ENCODE assay signal across 18 mouse cellular contexts in the genomic region with DNA sequence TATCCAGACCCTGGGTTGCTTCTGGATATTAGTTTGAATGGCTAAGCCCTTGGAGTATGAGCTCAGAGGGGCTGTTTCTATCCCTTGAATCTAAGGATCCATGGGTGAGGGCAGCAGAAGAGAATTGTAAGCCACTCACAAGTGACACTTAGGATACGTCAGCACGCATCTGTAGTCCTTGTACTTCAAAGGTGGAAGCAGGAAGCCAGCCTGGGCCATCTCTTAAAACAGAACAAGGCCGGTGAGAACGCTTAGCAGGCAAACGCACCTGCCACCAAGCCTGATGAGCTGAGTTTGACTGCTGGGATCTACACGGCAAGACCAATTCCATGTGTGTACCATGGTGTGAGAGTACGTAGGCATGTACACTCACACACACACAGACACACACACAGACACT. TPM values are rescaled to one million over a fixed set of nuclear protein-coding genes. Genes with fewer than 3 reads are reported as not detected.
DNase-seq lines count a peak whose midpoint lies in the region; ATAC-seq lines count a peak whose summit lies in the region.
"Had no signal": no experiment of that assay in that cellular context is flagged by ENCODE, and none has a peak within 500 bp of the region (broad histone marks: within the 10 kb centered on the region; RNA-seq: fewer than 3 reads in every experiment).

No protein-coding gene starts in this region.

- no peak for ATAC-seq in heart, embryonic 12.5 days (ENCODE audit: insufficient number of reproducible peaks, low FRiP score)
- ATAC-seq in frontal cortex, adult (ENCODE audit: low TSS enrichment), result no peak
- ATAC-seq: forebrain, postnatal 0 days; intestine, embryonic 15.5 days had no signal

- H3K4me2 ChIP-seq in heart, embryonic 12.5 days, result no peak overlapping the region
- H3K4me2 ChIP-seq: embryonic facial prominence, embryonic 15.5 days; hindbrain, embryonic 15.5 days; intestine, embryonic 15.5 days; neural tube, embryonic 12.5 days had no signal

- H3K27ac ChIP-seq in heart, embryonic 12.5 days (ENCODE audit: poor library complexity, severe bottlenecking), result 0 out of 2 replicates have a peak overlapping the region, but pooled peaks have one; percentile 77
- H3K27ac ChIP-seq: embryonic facial prominence, embryonic 15.5 days; hindbrain, embryonic 15.5 days; intestine, embryonic 15.5 days; limb, embryonic 10.5 days; neural tube, embryonic 12.5 days had no signal

- peaks cover 30% of the 10 kb centered on the region for H3K4me1 ChIP-seq in heart, embryonic 12.5 days (replicated peaks)

- no peaks in the 10 kb centered on the region for H3K36me3 ChIP-seq in heart, embryonic 12.5 days
- H3K36me3 ChIP-seq: embryonic facial prominence, embryonic 15.5 days; hindbrain, embryonic 15.5 days; intestine, embryonic 15.5 days; neural tube, embryonic 12.5 days had no signal

- no peaks in the 10 kb centered on the region for H3K27me3 ChIP-seq in heart, embryonic 12.5 days (replicated peaks)
- H3K27me3 ChIP-seq: embryonic facial prominence, embryonic 15.5 days; hindbrain, embryonic 15.5 days; intestine, embryonic 15.5 days; neural tube, embryonic 12.5 days had no signal

- H3K9ac ChIP-seq in heart, embryonic 12.5 days, result no peak overlapping the region
- H3K9ac ChIP-seq: embryonic facial prominence, embryonic 15.5 days; forebrain, postnatal 0 days; hindbrain, embryonic 15.5 days; intestine, embryonic 15.5 days; neural tube, embryonic 12.5 days had no signal

- DNase-seq in heart, postnatal 4 days, result no peak
- peak; percentile 15 to 28 for DNase-seq in thymus, adult 18-20 months
- DNase-seq in thymus, postnatal 10 days (ENCODE audit: low spot score in 2 of 2), result no peak
- peak; percentile 69 for DNase-seq in naive thymus-derived CD4-positive, alpha-beta T cell, adult 2 months (ENCODE audit: low read depth)
- no peak for DNase-seq in right cerebral cortex, postnatal 36 days (ENCODE audit: low spot score in 2 of 2)
- DNase-seq: cerebellum, adult 18-20 months; cerebellum, postnatal 36 days; forebrain, postnatal 0 days; right cerebral cortex, adult 18-20 months had no signal

- H3K9me3 ChIP-seq in heart, embryonic 12.5 days (replicated peaks), result no peaks in the 10 kb centered on the region
- H3K9me3 ChIP-seq: embryonic facial prominence, embryonic 15.5 days; hindbrain, embryonic 15.5 days; intestine, embryonic 15.5 days; limb, embryonic 10.5 days; neural tube, embryonic 12.5 days had no signal

- 73% methylated on average over 7 of the region's 7 CpGs for WGBS in heart, embryonic 12.5 days

- no peak overlapping the region for H3K4me3 ChIP-seq in heart, embryonic 12.5 days
- H3K4me3 ChIP-seq: embryonic facial prominence, embryonic 15.5 days; hindbrain, embryonic 15.5 days; intestine, embryonic 15.5 days; limb, embryonic 10.5 days; neural tube, embryonic 12.5 days had no signal

RNA-seq across cellular contexts. Expression of gene S100b, which starts 3.6 kb away (rescaled TPM):
- polyA plus RNA-seq in heart, embryonic 12.5 days (2016; fragmentation: Nextera tagmentation; extraction: Ambion mirVana), result 0.24 and 0.26 TPM in 2 replicates
- total RNA-seq in heart, postnatal 4 days (2021), result 1 to 10 TPM; 1.2 to 1.9 TPM
- total RNA-seq: ES-E14 had no signal
- polyA plus RNA-seq: limb, embryonic 10.5 days; liver, adult 2 months had no signal

RNA-seq across cellular contexts. Expression of gene Prmt2, which starts 19.6 kb away (rescaled TPM):
- polyA plus RNA-seq in heart, embryonic 12.5 days (2016; fragmentation: Nextera tagmentation; extraction: Ambion mirVana), result 53.4 and 56.0 TPM in 2 replicates
- 10 to 100 TPM; 23.8 to 26.5 TPM for total RNA-seq in heart, postnatal 4 days (2021)

Comparison
In these comparisons a context has a peak if more than half of its experiments do, and no peak if none do; other contexts are left out.
1. DNase-seq: peak in thymus, adult 18-20 months (2 of 2) and naive thymus-derived CD4-positive, alpha-beta T cell, adult 2 months (single experiment); none in heart, postnatal 4 days (single experiment), thymus, postnatal 10 days (0 of 2) and right cerebral cortex, postnatal 36 days (0 of 2).